Mouse (Mus musculus): ENCODE measurements around the gene Nedd9. TPM values are rescaled to one million over a fixed set of nuclear protein-coding genes. Genes with fewer than 3 reads are reported as not detected.

The Nedd9 gene
- total and polyA plus RNA-seq, 3 experiments = 0.15 to 0.25 TPM; not detected in 1

GRCm38 (mm10) chr13:41445067-41445808, 41.9 kb downstream of the Nedd9 start:
- DNase-seq (ENCODE audit: low read depth, low spot score) = no peak
- Histone ChIP-seq H3K27me3 (ENCODE audit: control insufficient read depth in 1 of 2, insufficient read depth in 2 of 2, low read length in 2 of 2) (no peaks in the 10 kb centered on the region), H3K79me2 (ENCODE audit: control insufficient read depth, insufficient read depth, low read length, poor library complexity) (no peaks in the 10 kb centered on the region), H3K4me3 (ENCODE audit: control insufficient read depth in 1 of 2, insufficient read depth in 1 of 2, low read depth in 2 of 2, low read length in 2 of 2) (no peak overlapping the region), H3K27ac (ENCODE audit: control insufficient read depth, low read depth, low read length) (no peak overlapping the region), H3K9me3 (replicated peaks; ENCODE audit: insufficient read depth, low read length) (no peaks in the 10 kb centered on the region), H3K36me3 (ENCODE audit: control insufficient read depth in 1 of 2, insufficient read depth in 2 of 2, low read length in 2 of 2) (no peaks in the 10 kb centered on the region), H3K9ac (ENCODE audit: control insufficient read depth, low read depth, low read length, poor library complexity, severe bottlenecking) (no peak overlapping the region), H3K4me1 (ENCODE audit: control insufficient read depth in 1 of 2, insufficient read depth in 2 of 2, low read length in 2 of 2) (no peaks in the 10 kb centered on the region)
- TF ChIP-seq GABPA (IDR thresholded peaks at IDR 0.05; ENCODE audit: low read depth, low read length) (no peak), ZMIZ1 (IDR thresholded peaks at IDR 0.05; ENCODE audit: low read depth, low read length) (no peak), TBP (IDR thresholded peaks at IDR 0.05; ENCODE audit: low read depth, low read length) (no peak), ETS1 (IDR thresholded peaks at IDR 0.05; ENCODE audit: low read depth, low read length) (no peak), KAT2A (conservative IDR thresholded peaks at IDR 0.05; ENCODE audit: low read depth, low read length) (no peak), CHD1 (IDR thresholded peaks at IDR 0.05; ENCODE audit: low read depth, low read length) (no peak), UBTF (IDR thresholded peaks at IDR 0.05; ENCODE audit: borderline replicate concordance, insufficient read depth, low read depth, low read length) (no peak), ZNF384 (IDR thresholded peaks at IDR 0.05; ENCODE audit: low read depth, low read length) (no peak), NELFE (IDR thresholded peaks at IDR 0.05; ENCODE audit: low read depth, low read length) (no peak), MXI1 (IDR thresholded peaks at IDR 0.05; ENCODE audit: low read depth, low read length) (no peak), E2F4 (IDR thresholded peaks at IDR 0.05; ENCODE audit: borderline replicate concordance, low read depth, low read length) (no peak), ZC3H11A (IDR thresholded peaks at IDR 0.05; ENCODE audit: low read depth, low read length) (no peak), POLR2A (IDR thresholded peaks at IDR 0.05; ENCODE audit: control insufficient read depth in 1 of 2, insufficient read depth in 1 of 2, low read depth in 1 of 2, low read length in 2 of 2, poor library complexity in 1 of 2) (no peak), EP300 (IDR thresholded peaks at IDR 0.05; ENCODE audit: low read depth in 1 of 2, low read length in 2 of 2) (no peak)

GRCm38 (mm10) chr13:41444230-41444629, 42.9 kb downstream of the Nedd9 start:
- Histone ChIP-seq H3K27ac (ENCODE audit: control insufficient read depth, low read depth, low read length) (no peak overlapping the region), H3K4me3 (ENCODE audit: control insufficient read depth in 1 of 2, insufficient read depth in 1 of 2, low read depth in 2 of 2, low read length in 2 of 2) (no peak overlapping the region), H3K9ac (ENCODE audit: control insufficient read depth, low read depth, low read length, poor library complexity, severe bottlenecking) (no peak overlapping the region), H3K27me3 (ENCODE audit: control insufficient read depth in 1 of 2, insufficient read depth in 2 of 2, low read length in 2 of 2) (no peaks in the 10 kb centered on the region), H3K4me1 (ENCODE audit: control insufficient read depth in 1 of 2, insufficient read depth in 2 of 2, low read length in 2 of 2) (no peaks in the 10 kb centered on the region), H3K79me2 (ENCODE audit: control insufficient read depth, insufficient read depth, low read length, poor library complexity) (no peaks in the 10 kb centered on the region), H3K36me3 (ENCODE audit: control insufficient read depth in 1 of 2, insufficient read depth in 2 of 2, low read length in 2 of 2) (no peaks in the 10 kb centered on the region), H3K9me3 (replicated peaks; ENCODE audit: insufficient read depth, low read length) (no peaks in the 10 kb centered on the region)
- TF ChIP-seq MYC (IDR thresholded peaks at IDR 0.05; ENCODE audit: low read depth, low read length) (no peak), ELF1 (IDR thresholded peaks at IDR 0.05; ENCODE audit: low read depth, low read length) (no peak), KAT2A (conservative IDR thresholded peaks at IDR 0.05; ENCODE audit: low read depth, low read length) (no peak), USF1 (IDR thresholded peaks at IDR 0.05; ENCODE audit: low read depth, low read length) (no peak), MAZ (IDR thresholded peaks at IDR 0.05; ENCODE audit: low read depth, low read length) (no peak), ZC3H11A (IDR thresholded peaks at IDR 0.05; ENCODE audit: low read depth, low read length) (no peak), RCOR1 (IDR thresholded peaks at IDR 0.05; ENCODE audit: low read depth, low read length) (no peak), ZKSCAN1 (IDR thresholded peaks at IDR 0.05; ENCODE audit: low read depth, low read length) (no peak), RAD21 (IDR thresholded peaks at IDR 0.05; ENCODE audit: low read depth, low read length) (no peak), POLR2AphosphoS5 (IDR thresholded peaks at IDR 0.05; ENCODE audit: borderline replicate concordance, low read depth, low read length) (no peak), EP300 (IDR thresholded peaks at IDR 0.05; ENCODE audit: low read depth in 1 of 2, low read length in 2 of 2) (no peak), MEF2A (IDR thresholded peaks at IDR 0.05; ENCODE audit: extremely low read depth, insufficient replicate concordance, low read depth, low read length, poor library complexity, severe bottlenecking) (no peak), ZMIZ1 (IDR thresholded peaks at IDR 0.05; ENCODE audit: low read depth, low read length) (no peak), E2F4 (IDR thresholded peaks at IDR 0.05; ENCODE audit: borderline replicate concordance, low read depth, low read length) (no peak)
- DNase-seq (ENCODE audit: low read depth, low spot score) = no peak
